Mouse (Mus musculus) ES-E14 (cell line): ENCODE data around the gene Rgs3.

ENCODE experiments used
- HCFC1 ChIP-seq: IDR thresholded peaks from 2 replicates; pipeline ENCODE4 v1.6.1; 2012; ENCODE audit warnings: low read length, inconsistent platforms, borderline replicate concordance; ENCODE audit not compliant: insufficient read depth
- MAFK ChIP-seq: IDR thresholded peaks from 2 replicates; pipeline ENCODE4 v1.6.1; 2014; ENCODE audit warnings: mild to moderate bottlenecking, low read depth, low read length, inconsistent platforms; ENCODE audit not compliant: insufficient read depth
- ZNF384 ChIP-seq: IDR thresholded peaks from 2 replicates; pipeline ENCODE4 v1.6.1; 2012; ENCODE audit warnings: low read depth, low read length, inconsistent platforms

DNA sequence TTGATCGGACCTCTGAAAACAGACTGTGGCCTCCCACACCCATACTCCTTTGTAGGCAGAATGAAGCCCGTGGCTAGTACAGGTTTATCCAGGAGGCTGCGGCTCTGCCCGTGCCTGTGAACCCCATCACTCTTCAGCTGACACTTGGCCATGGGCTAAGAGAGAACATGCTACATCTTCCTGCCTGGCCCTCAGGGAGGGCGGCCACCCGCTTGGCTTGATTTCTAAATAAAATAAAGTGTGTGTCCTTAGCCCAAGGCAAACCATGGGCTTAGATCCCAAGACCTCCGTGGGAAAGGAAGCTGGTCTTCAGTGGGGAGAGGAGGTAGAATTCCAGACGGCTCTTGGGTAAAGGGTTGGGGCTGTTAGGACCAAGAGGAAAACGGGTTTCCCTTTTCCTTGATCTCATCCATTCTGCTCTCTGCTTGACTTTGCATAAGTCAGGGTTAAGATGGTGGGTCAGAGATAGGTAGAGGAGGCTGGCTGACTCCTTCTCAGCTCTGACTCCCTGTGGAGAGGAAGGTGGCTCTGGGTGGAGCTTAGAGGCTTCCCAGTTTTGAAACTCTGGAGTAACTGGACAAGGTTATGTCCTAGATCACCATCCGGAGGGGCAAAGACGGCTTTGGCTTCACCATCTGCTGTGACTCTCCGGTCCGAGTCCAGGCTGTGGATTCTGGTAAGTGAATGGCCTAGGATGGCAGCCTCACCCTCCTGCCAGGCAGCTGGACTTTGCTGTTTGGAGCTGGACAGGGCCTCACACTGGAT is 63.8 kb downstream of the Rgs3 start:
- TF ChIP-seq MAFK (no peak), ZNF384 (no peak), HCFC1 (no peak)
